Comparison of ENCODE assay signal across 8 mouse cellular contexts in the genomic region with DNA sequence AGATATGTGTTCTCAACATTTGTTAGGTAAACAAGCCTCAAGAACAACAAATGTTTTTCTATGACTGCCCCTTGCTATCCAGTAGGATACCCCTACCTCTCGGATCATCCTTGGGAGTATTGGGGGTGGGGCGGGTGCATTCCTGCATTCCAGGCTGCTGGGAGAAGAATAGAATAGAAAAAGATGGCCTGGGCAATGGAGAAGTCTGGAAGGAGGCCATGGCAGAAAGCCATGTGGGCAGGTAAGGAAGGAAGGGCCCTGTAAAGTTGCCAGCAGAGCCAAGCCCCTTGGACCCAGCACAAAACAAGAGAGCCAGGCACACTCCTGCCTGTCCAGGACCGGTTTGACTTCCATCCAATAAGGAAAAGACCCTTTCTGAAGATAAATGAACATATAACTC. TPM values are rescaled to one million over a fixed set of nuclear protein-coding genes. Genes with fewer than 3 reads are reported as not detected.
A peak's percentile ranks its signal among the peaks of the same experiment; 100 is the strongest.
DNase-seq lines count a peak whose midpoint lies in the region; ATAC-seq and TF ChIP-seq lines count a peak whose summit lies in the region.

No protein-coding gene starts in this region.

- peak overlapping the region; percentile 86; the same call in 1 of the 2 replicates for H3K27ac ChIP-seq in forebrain, embryonic 15.5 days (replicated peaks)
- no peak overlapping the region for H3K27ac ChIP-seq in lung, postnatal 0 days (ENCODE audit: low read length)

- no peak for ATAC-seq in forebrain, embryonic 15.5 days (replicated peaks)
- no peak for ATAC-seq in lung, postnatal 0 days
- no peak for ATAC-seq in activated CD4-positive, CD25-positive, alpha-beta regulatory T cell, adult 4 months

- H3K4me3 ChIP-seq in forebrain, embryonic 15.5 days: peak overlapping the region; percentile 90
- peak overlapping the region; percentile 67; the same call in 1 of the 2 replicates for H3K4me3 ChIP-seq in lung, postnatal 0 days (ENCODE audit: low read depth, low read length)

- WGBS in forebrain, embryonic 15.5 days: 42% methylated on average over 3 of the region's 3 CpGs
- 38% methylated on average over 3 of the region's 3 CpGs for WGBS in lung, postnatal 0 days

- peak overlapping the region; percentile 100 for H3K4me2 ChIP-seq in forebrain, embryonic 15.5 days (replicated peaks)
- peak overlapping the region; percentile 8 for H3K4me2 ChIP-seq in lung, postnatal 0 days (replicated peaks; ENCODE audit: low read depth, low read length)

- TF ChIP-seq EP300 in lung, postnatal 0 days (IDR thresholded peaks at IDR 0.05): no peak

- peaks cover 67% of the 10 kb centered on the region for H3K4me1 ChIP-seq in forebrain, embryonic 15.5 days
- peaks cover 27% of the 10 kb centered on the region; the same call in 1 of the 2 replicates for H3K4me1 ChIP-seq in lung, postnatal 0 days (ENCODE audit: insufficient read depth, low read depth, low read length)

- no peaks in the 10 kb centered on the region for H3K9me3 ChIP-seq in forebrain, embryonic 15.5 days
- H3K9me3 ChIP-seq in lung, postnatal 0 days (ENCODE audit: low read length): no peaks in the 10 kb centered on the region

- no peak for TF ChIP-seq CTCF in lung, postnatal 0 days (IDR thresholded peaks at IDR 0.05)

- H3K36me3 ChIP-seq in forebrain, embryonic 15.5 days: peaks cover 13% of the 10 kb centered on the region; the same call in 1 of the 2 replicates
- H3K36me3 ChIP-seq in lung, postnatal 0 days (ENCODE audit: insufficient read depth, low read length): no peaks in the 10 kb centered on the region

- DNase-seq in right cerebral cortex, postnatal 10 days (ENCODE audit: low spot score in 2 of 2): peak; percentile 59 to 67
- DNase-seq in right cerebral cortex, adult 2 months (ENCODE audit: low spot score in 2 of 2): no peak
- peak; percentile 70 to 77 for DNase-seq in kidney, adult 8-10 months
- peak; percentile 69 for DNase-seq in lung, postnatal 0 days (ENCODE audit: low spot score)
- DNase-seq in frontal cortex, postnatal 36 days (ENCODE audit: low spot score in 2 of 2): no peak
- no peak for DNase-seq in layer of hippocampus, postnatal 14 days (ENCODE audit: low spot score in 2 of 2)

- peak overlapping the region; percentile 92 for H3K9ac ChIP-seq in forebrain, embryonic 15.5 days (replicated peaks)
- no peak overlapping the region for H3K9ac ChIP-seq in lung, postnatal 0 days (replicated peaks; ENCODE audit: low read depth)

- no peaks in the 10 kb centered on the region for H3K27me3 ChIP-seq in forebrain, embryonic 15.5 days
- H3K27me3 ChIP-seq in lung, postnatal 0 days (replicated peaks; ENCODE audit: insufficient read depth, low read length): no peaks in the 10 kb centered on the region

RNA-seq across cellular contexts. Expression of a gene that starts 1.4 kb away (rescaled TPM):
- 69.3 and 75.5 TPM in 2 replicates for polyA plus RNA-seq in forebrain, embryonic 15.5 days (2015; fragmentation: Nextera tagmentation; extraction: Ambion mirVana)
- 32.1 and 35.6 TPM in 2 replicates for polyA plus RNA-seq in lung, postnatal 0 days (2015; fragmentation: Nextera tagmentation; extraction: Ambion mirVana)
- total RNA-seq in layer of hippocampus, postnatal 14 days (2021): 100 to 1,000 TPM; 124 to 131 TPM
- 10 to 100 TPM; 13.7 to 15.6 TPM for polyA plus RNA-seq in activated CD4-positive, CD25-positive, alpha-beta regulatory T cell, adult 4 months (2017; shearing (Covaris generic))

RNA-seq across cellular contexts. Expression of a gene that starts 16.1 kb away (rescaled TPM):
- 0.10 and 0.28 TPM in 2 replicates for polyA plus RNA-seq in forebrain, embryonic 15.5 days (2015; fragmentation: Nextera tagmentation; extraction: Ambion mirVana)
- 3.2 and 3.5 TPM in 2 replicates for polyA plus RNA-seq in lung, postnatal 0 days (2015; fragmentation: Nextera tagmentation; extraction: Ambion mirVana)
- 1 to 10 TPM; 1.8 to 2.0 TPM for total RNA-seq in layer of hippocampus, postnatal 14 days (2021)
- not detected for polyA plus RNA-seq in activated CD4-positive, CD25-positive, alpha-beta regulatory T cell, adult 4 months (2017; shearing (Covaris generic))

RNA-seq across cellular contexts. Expression of a gene that starts 21.6 kb away (rescaled TPM):
- 26.8 and 29.4 TPM in 2 replicates for polyA plus RNA-seq in forebrain, embryonic 15.5 days (2015; fragmentation: Nextera tagmentation; extraction: Ambion mirVana)
- polyA plus RNA-seq in lung, postnatal 0 days (2015; fragmentation: Nextera tagmentation; extraction: Ambion mirVana): 7.8 and 8.6 TPM in 2 replicates
- 10 to 100 TPM; 10.0 to 10.2 TPM for total RNA-seq in layer of hippocampus, postnatal 14 days (2021)
- 10 to 100 TPM; 21.1 to 25.4 TPM for polyA plus RNA-seq in activated CD4-positive, CD25-positive, alpha-beta regulatory T cell, adult 4 months (2017; shearing (Covaris generic))

RNA-seq across cellular contexts. Expression of a gene that starts 26.3 kb away (rescaled TPM):
- polyA plus RNA-seq in forebrain, embryonic 15.5 days (2015; fragmentation: Nextera tagmentation; extraction: Ambion mirVana): 460 and 461 TPM in 2 replicates
- 346 TPM in 2 replicates for polyA plus RNA-seq in lung, postnatal 0 days (2015; fragmentation: Nextera tagmentation; extraction: Ambion mirVana)
- total RNA-seq in layer of hippocampus, postnatal 14 days (2021): 100 to 1,000 TPM; 433 TPM
- 100 to 1,000 TPM in 1 of 2 experiments, 10 to 100 TPM in 1; 75.9 to 111 TPM for polyA plus RNA-seq in activated CD4-positive, CD25-positive, alpha-beta regulatory T cell, adult 4 months (2017; shearing (Covaris generic))

RNA-seq across cellular contexts. Expression of a gene that starts 30.1 kb away (rescaled TPM):
- polyA plus RNA-seq in forebrain, embryonic 15.5 days (2015; fragmentation: Nextera tagmentation; extraction: Ambion mirVana): 45.2 and 52.6 TPM in 2 replicates
- 7.2 and 7.7 TPM in 2 replicates for polyA plus RNA-seq in lung, postnatal 0 days (2015; fragmentation: Nextera tagmentation; extraction: Ambion mirVana)
- total RNA-seq in layer of hippocampus, postnatal 14 days (2021): 10 to 100 TPM; 94.4 to 99.7 TPM
- polyA plus RNA-seq in activated CD4-positive, CD25-positive, alpha-beta regulatory T cell, adult 4 months (2017; shearing (Covaris generic)): not detected

Comparison
In these comparisons a context has a peak if more than half of its experiments do, and no peak if none do; other contexts are left out.
1. DNase-seq: peak in right cerebral cortex, postnatal 10 days (2 of 2), kidney, adult 8-10 months (2 of 2) and lung, postnatal 0 days (single experiment); none in right cerebral cortex, adult 2 months (0 of 2), frontal cortex, postnatal 36 days (0 of 2) and layer of hippocampus, postnatal 14 days (0 of 2).